Mouse (Mus musculus) adrenal gland (tissue): ENCODE results near the gene Bptf.

Experiments
- intact Hi-C: fragments of 180-260 bp; cut with DNase I; formaldehyde crosslinking; loops from one replicate; pipeline ENCODE4 v1.15.1; 2025

Gene Bptf

DNA sequence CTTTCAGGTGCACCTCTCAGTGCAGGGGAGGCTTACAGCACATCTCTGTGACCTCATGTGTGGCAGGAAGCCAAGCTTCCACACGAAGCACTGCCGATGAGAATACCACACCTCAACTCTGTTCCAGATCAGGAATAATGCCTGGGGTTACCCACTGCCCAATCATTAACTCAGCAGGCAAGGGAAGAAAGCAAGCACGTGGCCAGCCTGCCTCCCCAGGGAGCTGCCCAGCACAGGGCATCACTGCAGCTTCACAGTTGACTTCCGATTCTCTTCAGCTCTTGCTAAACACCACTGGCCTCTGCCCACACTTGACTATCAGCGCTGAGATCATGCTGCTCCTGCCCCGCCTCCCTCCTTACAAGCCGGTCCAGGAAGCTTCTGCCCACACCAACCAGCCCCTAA is 7.6 kb downstream of the Bptf start:
- intact Hi-C loops, result no loop called here

DNA sequence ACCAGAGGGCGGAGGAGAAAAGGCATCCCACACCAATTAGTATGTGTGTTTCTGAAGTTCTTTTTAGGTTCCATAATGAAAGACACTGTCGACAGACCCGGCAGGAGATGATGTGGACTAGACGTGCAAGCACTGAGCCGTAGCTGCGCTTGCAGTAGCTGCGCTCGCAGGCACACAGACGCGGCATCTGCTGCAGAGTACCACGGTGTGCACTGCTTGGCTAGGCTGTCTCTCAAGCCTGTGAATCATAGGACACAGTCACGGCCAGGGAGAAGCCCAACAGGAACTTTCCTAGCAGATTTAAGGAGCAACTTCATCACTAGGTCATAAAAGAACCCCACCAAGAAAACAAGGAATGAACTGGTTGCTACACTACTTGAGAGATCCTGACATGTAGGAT is 14.1 kb downstream of the Bptf start:
- intact Hi-C loops, result no loop called here

DNA sequence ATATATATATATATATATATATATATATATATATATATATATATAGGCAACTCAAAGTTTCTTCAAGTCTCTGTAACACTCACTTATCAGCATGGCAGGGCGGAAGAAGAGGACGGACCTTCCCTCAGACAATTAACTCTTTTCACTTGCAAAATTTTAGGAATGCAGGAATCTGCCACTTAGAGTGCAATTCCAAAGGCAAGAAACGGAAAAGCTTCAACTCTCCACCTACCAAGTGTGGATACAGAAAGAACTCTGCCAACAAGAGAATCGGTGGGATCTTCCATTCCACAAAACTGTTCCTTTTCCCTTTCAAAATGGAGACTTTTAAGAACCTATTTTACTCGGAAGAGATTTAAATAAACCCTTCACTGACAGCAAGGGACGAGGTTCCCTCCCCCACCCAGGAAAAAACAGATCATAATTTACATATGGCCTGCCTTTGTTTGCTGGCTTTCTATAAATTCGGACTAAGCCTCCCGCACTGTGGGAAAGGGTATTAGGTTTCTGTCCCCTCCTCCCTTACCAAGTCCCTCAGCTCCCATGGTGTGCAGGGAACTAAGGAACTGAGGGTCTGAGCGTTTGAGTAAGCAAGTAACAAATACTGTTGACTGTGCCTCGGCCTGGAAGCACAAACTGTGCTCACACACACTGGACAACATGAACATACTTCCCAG is 17.9 kb downstream of the Bptf start:
- intact Hi-C loops, result no loop called here

DNA sequence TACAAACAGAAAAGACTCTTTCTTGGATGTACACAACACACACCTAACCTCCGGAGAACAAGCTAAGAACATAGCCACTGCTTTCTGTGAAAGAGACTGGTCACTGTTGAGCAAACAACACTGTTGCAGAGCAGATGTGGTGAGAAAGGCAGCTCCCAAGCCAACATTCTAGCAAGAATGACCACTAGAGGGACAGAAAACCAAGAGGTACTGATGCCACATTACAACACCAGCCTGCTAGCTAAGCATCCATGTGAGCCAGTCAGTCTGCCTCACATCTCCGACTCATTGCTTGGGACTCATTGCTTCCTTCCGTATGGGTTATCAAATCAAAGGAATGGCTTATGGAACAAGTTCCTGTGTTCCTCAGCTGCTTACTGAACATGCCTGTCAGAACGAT is 18.8 kb downstream of the Bptf start:
- intact Hi-C loops, result no loop called here

DNA sequence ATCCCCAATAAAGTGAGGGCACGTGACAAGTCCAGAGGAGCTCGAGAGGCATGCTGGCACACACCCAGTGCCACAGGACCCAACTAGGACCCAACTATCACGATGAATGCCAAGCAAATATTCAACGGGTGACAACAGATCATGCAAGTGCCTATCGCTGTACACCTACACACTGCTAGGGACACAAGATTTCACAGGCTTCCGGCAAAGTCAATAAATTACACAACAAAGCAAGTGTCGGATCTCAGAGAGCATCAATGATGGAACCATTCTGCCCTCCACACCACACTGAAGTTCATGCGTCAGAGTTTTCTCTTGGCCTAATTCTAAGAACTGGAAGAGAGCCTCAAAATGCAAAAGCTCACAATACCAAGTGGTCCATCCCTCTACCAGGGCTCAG is 22.3 kb downstream of the Bptf start:
- intact Hi-C loops, result loop anchor here (5.0 kb wide), 1 partner anchor 38 kb away; no protein-coding TSS in a partner anchor

DNA sequence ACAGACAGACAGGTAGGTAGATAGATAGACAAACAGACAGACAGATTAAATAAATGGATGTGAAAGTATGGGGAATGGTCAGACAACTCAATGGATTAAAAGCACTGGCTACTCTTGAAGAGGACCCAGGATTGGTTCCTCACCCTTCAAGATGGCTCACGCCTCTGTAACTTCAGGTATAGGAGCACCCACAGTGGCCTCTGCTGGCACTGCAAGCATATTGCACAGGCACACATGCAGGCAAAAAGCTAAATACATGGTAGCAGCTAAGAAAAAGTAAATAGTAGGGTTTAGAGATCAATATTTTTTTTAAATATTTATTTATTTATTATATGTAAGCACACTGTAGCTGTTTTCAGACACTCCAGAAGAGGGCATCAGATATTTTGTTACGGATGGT is 23.0 kb downstream of the Bptf start:
- intact Hi-C loops, result loop anchor here (5.0 kb wide), 1 partner anchor 38 kb away; no protein-coding TSS in a partner anchor

DNA sequence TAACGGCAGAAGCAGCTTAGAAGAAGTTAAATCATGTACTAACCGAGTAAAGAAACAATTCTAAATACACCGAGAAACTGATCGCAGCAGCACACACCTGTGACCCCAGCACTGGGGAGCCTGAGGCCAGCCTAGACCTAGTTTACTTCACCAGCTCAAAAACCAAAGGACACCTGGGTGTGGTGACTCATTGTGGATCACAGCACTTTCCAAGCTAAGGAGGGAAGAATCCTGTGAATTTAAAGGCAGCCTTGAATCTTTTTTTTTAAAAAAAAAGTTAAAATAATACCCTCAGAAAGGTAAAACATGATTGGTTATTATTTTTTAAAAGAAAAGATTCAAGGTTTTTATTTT is 24.2 kb downstream of the Bptf start:
- intact Hi-C loops, result loop anchor here (2.0 to 5.0 kb wide), 2 partner anchors 23 to 40 kb away; no protein-coding TSS in a partner anchor

DNA sequence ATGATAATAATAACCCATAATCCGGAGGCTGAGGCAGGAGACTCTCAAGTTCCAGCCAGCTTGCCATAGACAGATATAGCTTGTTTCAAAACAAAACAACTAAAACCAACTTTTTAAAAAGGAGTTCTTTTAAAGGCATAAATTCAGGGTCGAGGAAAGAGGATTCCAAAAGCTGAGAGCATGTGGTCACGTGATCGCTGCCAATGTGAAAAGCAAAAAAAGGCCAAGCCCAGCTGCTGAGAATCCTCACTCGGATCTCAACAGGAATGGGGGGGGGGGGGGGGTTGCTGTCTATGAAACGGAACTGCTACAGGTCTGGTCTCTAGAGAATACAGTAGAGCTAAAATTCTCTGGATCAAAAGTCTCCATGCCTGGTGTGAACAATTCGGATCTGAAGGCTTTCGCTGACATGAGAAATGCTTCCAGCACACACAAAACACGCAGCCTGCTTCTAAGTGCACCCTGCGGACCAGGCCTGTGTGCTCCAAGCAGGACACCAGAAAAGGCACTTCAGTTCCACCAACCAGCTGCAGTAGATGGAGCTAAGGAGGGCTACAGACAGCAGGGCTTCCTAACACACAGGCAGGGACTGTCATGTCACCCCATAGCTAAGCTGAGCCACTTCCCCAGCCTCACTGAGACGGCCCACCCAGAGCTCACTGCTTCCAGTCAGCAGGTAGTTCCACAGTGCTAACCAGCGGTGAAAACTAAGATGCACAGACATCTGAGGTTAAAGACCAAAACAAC is 24.8 kb downstream of the Bptf start:
- intact Hi-C loops, result loop anchor here (2.0 to 5.0 kb wide), 2 partner anchors 24 to 40 kb away; no protein-coding TSS in a partner anchor

DNA sequence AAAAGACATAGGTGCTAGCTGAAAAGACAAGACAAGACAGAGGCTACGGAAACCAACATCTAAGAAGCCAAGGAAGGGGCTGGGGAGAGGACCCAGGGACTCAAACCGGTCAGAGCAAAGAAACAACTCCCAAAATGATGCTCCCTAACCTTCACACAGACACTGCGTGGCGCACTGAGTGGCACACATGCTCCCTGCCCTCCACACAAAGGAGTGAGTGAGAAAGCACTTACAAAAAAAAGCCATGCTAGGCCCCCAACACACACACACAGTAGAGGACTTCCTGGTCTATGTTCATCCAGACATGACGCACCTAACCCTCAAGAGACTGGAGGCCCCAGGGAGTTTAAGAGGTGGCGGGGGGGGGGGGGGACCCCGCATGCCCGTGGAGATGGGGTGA is 25.5 kb downstream of the Bptf start:
- intact Hi-C loops, result loop anchor here (2.0 to 5.0 kb wide), 2 partner anchors 24 to 41 kb away; no protein-coding TSS in a partner anchor

DNA sequence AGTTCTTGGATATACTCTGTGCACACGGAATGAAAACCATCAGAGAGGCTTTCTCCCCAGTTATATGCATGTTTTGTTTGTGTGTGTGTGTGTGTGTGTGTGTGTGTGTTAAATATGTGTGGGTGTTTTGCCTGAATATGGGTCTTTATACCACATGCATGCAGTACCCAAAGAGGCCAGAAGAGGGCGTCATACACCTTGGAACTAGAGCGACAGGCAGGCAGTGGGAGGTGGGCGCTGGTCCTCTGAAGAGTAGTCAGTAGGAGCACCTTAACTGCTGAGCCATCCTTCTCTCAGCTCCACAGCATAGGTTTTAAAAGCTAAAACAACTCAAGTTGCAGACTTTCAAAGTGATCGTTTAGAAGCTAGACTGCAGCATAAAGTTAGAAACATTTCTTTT is 26.7 kb downstream of the Bptf start:
- intact Hi-C loops, result loop anchor here (5.0 kb wide), 1 partner anchor 42 kb away; no protein-coding TSS in a partner anchor

DNA sequence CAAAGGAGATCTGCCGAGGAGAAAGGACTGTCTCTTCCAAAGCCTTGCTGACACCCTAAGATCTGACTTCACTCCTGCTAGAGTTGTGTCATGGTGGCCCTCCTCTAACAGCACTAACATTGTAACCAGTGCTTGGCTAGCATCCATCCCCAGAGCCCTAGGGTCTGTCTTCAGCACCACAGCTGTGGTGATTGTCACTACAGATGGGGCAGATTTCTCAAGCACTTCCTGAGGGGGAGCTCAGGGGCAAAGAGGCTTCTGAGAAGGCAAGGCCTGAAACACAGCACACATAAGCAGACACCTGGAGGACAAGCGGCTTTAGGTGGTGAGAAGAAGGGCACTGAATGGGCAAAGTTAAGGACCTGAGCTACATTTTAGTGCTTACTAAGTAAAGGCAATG is 28.2 kb downstream of the Bptf start:
- intact Hi-C loops, result no loop called here

DNA sequence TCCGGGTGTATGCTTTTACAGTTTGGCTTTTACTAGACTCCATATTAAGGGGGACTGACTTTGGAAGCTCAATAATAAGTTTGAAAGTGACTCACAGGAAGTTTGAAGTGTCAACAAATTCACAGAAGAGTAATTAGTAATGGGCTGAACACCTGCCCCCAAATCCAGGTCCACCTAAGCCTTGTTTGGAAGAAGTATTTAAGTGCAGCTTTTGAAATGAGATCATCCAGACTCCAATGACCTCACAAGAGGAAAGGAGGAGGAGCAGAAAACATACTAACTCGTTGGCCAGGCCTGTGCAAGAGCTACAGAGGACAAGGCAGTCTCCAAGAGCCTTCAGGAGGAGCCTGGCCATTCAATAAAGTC is 28.7 kb downstream of the Bptf start:
- intact Hi-C loops, result no loop called here

DNA sequence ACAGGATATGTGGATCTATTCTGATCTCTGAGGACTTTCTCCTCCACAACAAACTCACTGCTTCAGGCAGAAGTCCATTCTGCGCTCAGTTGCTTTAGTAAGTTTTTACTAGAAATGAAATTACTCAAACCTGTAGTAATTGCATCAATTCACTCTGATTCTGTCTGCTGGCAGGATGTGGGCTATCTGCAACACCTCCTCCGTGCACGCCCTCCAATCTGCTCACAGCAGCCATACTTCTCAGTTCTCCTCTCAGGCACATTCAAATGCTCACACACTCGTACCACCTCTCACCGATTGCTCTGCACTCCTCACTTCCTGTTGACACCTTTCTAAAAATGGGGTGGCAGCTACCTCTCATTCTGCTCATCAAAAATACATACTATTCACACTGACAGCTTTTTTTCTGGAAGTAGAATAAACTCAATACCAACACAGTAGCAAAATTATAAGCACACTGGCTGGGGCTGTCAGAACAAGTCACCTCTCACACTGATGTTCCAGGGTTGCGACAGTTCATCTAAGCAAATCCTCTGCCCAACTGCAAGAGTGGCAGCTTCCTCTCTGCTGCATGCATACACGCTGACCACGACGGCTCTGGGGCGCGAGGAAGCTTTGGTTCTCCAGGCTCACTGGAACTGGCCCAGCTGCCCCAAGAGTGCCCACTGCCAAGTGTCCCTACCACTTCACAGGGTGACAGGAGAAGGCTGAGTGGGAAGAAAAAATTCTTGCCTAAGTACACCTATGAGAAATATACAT is 29.3 kb downstream of the Bptf start:
- intact Hi-C loops, result no loop called here

DNA sequence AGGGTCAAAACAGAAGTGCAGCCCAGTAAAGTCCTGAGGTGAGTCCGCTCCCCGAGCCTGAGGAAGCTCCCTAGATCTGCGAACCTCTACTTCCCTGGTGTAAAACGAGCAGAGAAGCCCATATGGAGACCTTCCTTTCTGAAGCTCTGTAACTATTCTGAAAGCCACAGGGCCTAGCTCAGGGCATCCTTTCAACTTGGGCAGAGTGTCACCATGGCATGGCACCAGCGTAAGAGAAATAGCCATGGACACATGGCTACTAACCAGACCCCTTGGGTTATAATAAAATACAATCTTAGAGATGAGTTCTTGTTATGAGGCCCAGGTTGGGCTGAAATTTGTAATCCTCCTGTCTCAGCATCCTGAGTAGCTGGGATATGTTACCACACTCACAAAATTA is 35.0 kb downstream of the Bptf start:
- intact Hi-C loops, result no loop called here

DNA sequence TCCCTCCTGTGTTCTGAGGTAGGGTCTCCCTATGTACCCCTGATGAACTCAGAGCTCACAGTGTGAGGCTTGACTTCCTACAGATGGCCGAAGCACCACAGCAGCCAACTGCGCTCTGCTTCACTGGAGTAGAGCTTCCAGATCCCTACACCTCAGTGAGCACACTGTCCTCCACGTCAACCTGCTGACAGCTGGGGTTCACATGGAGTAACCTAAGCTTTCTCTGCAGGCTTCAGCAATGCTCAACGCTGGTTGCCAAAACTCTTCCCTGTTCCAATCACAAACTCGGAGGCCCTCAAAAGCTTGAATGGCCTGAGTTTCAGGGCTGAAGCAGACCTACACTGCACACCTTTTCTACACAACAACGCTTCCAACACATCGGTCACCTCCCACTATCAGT is 38.1 kb downstream of the Bptf start:
- intact Hi-C loops, result no loop called here

DNA sequence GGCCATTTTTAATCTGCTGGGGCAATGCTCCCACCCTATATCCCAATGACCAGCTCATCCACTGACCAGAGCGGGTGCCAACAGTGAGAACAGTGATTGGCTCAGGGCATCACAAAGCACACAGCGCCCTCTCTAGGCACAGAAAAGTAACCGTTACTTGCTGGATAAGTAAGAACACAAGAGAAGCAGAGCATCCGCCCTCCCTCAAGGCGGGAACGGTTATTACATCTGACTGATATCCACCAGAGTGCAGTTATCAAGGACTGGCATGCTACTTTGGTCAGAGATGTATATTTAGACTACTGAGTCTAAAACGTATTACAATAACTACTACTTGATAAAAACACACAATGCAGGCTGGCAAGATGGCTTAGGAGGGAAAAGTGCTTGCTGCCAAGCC is 39.3 kb downstream of the Bptf start:
- intact Hi-C loops, result no loop called here

DNA sequence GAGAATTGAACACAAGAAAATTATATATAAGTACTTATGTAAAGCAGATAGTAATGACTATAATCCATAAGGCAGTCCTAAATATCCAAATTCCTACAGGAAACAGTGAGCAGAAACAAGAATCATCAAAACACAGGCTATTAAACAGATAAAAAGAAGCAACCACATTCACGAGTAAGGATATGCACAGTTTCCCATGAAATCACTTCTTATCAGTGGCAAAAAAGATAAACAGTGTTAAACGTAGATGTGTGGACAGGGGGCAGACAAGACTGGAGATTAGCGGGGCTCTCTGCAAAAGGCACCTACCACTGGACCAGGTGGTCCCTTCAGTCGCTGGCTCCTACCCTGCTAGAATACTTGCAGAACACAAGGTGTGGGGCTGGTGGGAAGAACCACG is 46.1 kb downstream of the Bptf start:
- intact Hi-C loops, result no loop called here

DNA sequence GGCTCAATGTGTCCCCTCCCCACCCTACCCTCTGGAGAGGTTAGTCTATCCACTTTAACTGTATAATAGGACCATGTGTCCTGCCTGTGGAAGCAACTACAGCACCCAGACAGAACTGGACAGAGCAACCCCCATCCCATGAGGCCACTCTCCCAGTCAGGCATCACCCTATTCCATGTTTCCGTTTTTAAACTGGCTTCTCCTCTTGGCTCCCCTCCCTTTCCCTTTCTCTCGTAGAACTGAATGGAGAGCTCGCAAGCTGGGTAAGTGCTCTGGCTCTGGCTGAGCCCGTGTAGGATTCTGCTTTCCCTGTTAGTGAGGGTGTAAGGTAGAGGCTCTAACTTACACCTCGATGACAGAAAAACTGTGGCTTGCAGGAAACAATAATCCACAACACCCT is 48.4 kb downstream of the Bptf start:
- intact Hi-C loops, result no loop called here

DNA sequence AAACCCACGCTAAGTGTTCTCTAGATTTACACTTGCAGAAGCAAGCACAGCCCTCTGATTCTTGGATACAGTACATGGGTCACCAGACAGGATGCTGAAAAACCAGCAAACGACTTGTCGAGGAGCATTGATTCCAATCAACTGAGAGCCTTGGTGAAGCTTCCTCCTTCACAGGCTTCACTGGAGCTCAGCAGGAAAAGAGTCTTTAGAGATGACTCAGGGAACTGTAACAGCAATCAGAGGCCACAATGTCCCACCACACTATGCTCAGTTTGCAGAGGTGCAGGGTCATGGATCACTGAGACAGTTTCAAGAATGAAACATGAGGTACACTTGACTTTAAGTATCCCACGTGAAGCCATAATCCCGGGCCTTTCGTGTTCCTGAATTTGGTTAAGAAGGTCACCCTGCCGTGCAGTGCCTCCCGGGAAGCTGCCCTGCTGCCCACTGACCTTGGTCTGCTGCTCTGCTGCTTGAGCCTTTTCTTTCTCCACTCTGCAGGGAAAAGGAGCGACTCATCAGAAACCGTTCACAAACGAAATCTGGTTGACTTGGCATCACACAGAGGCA is 66.6 kb downstream of the Bptf start:
- intact Hi-C loops, result no loop called here

DNA sequence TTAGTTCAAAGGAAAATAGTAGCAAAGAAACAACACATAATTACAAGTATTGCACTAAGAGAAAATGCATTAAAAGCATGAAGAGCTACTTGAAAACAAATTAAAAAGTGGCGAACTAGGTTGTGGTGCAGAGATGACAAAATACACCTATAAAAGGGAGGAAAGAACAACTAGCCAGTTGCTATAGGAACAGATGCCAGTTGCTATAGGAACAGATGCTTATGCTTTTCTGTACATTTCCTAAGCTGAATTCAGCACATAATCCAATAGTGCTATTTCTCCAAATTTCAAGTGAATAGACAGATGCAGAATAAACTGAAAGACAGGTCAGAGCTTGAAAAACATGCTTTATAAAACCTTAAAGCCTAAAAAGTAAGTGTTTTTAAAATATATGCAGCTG is 67.3 kb downstream of the Bptf start:
- intact Hi-C loops, result no loop called here

DNA sequence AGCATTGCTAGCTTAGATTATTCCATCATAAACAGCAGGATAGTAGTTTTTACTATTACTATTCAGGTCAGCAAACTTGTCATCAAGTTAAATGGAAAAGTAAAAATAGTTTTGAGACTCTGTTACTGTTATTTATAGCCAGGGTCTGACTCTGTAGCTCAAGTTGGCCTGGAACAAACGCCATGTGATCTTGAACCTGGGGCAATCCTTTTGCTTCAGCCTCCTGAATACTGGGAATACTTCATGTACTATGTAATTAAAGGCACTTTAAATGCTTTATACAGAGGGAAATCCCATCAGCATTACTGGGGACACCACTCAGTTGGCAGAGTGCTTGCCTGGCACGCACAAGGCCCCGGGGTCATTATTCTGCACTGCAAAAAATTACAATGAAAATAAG is 68.9 kb downstream of the Bptf start:
- intact Hi-C loops, result no loop called here

DNA sequence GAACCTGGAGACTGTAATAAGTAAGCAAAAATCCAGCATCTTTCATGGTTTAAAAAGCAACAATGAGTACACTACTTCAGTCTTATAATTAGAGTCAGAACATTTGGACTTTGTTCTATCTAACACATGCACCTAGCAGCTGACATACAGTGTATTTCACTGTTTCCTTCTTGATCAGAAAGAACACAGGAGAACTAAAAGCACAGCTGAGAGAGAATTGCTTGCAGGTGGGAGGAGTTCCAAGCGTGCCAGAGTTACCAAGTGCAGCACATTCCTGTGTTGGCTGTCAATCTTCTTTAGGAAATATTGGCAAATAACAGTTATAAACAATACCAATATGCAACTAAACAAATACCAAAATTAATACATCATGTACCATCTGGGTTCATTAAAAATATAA is 71.0 kb downstream of the Bptf start:
- intact Hi-C loops, result no loop called here
